Mouse (Mus musculus) neural tube, embryonic 12.5 days (tissue): ENCODE measurements at regions not wholly inside any gene's neighbourhood (a gene's known extent, or its start where the extent isn't known, plus 50 kb on each side); places are given as distances from the start of the nearest gene placed in this dataset.

Experiments
- ATAC-seq: fragments of 200-750 bp; cut with Nextera tagmentation; 2 replicates; pipeline ENCODE4 v1.8.0; 2017; ENCODE audit warnings: low read depth, mild to moderate bottlenecking, moderate TSS enrichment, moderate library complexity; ENCODE audit not compliant: low FRiP score
- H3K27ac ChIP-seq: fragments of 300-500 bp; sonication (generic); 2 replicates; pipeline ENCODE4 v1.5.1; 2016
- H3K27me3 ChIP-seq: fragments of 300-500 bp; sonication (generic); replicated peaks from 2 replicates; pipeline ENCODE4 v1.6.1; 2016; ENCODE audit warnings: mild to moderate bottlenecking
- H3K36me3 ChIP-seq: fragments of 300-500 bp; sonication (generic); 2 replicates; pipeline ENCODE4 v1.6.1; 2016; ENCODE audit warnings: mild to moderate bottlenecking
- H3K4me1 ChIP-seq: fragments of 300-500 bp; sonication (generic); 2 replicates; pipeline ENCODE4 v1.6.1; 2016
- H3K4me2 ChIP-seq: fragments of 300-500 bp; sonication (generic); replicated peaks from 2 replicates; pipeline ENCODE4 v1.6.1; 2016; ENCODE audit warnings: mild to moderate bottlenecking
- H3K4me3 ChIP-seq: fragments of 300-500 bp; sonication (generic); 2 replicates; pipeline ENCODE4 v1.5.1; 2016
- H3K9ac ChIP-seq: fragments of 300-500 bp; sonication (generic); 2 replicates; pipeline ENCODE4 v1.6.1; 2016; ENCODE audit warnings: mild to moderate bottlenecking
- H3K9me3 ChIP-seq: fragments of 300-500 bp; sonication (generic); 2 replicates; pipeline ENCODE4 v1.6.1; 2016; ENCODE audit warnings: mild to moderate bottlenecking
- WGBS: fragments of 180-500 bp; shearing (Covaris S2); methylation state at CpG from one replicate; pipeline ENCODE4 v1.1.7; 2016; 5-methylcytosine and 5-hydroxymethylcytosine counted together

DNA sequence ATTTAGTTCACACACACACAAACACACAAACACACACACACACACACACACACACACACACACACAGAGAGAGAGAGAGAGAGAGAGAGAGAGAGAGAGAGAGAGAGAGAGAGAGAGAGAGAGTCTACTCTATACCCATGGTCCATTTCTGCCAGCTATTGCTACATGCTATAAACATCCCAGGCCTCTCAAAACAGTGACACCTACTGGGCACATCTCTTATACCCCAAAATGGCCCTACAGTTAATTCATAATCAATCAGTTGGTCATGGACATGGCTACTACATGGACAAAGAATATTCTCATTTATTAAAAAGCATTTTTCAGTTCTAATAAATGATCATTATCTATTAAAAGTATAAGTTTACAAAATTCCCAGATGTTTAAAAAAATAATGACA, 236.8 kb upstream of the Robo2 start:
- no peak for ATAC-seq
- no peaks in the 10 kb centered on the region for H3K27me3 ChIP-seq
- H3K4me3 ChIP-seq: no peak overlapping the region
- no peaks in the 10 kb centered on the region for H3K9me3 ChIP-seq
- no peaks in the 10 kb centered on the region for H3K4me1 ChIP-seq
- no peaks in the 10 kb centered on the region for H3K36me3 ChIP-seq
- H3K27ac ChIP-seq: no peak overlapping the region
- no peak overlapping the region for H3K9ac ChIP-seq
- no peak overlapping the region for H3K4me2 ChIP-seq

DNA sequence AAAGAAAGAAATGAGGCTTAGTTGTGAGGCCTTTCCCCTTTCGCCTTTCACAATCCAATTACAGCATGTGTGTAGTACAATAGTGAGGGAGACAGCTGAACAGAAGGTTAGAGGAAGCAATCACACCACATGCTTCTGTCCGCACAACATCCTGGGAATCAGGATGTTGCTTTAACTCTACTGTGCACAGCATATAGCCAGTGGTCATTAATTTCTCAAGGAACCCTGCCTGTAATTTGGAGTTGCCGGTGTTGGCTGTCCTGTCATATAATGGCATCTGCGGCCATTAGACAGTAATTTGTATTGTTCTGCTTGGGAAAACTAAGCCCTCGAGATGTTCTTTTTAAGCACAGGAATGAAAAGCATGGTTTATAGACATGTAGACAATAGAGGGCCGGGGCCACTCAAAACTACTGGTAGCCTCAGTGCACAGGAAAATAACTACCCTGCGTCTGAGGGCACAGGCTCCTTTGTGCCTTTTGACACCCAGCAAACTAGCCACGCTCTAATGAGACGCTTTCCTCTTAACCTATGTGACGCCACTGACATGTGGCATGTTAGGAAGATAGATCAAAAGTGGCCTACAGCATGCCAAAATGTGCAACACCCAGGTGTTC, 233.2 kb upstream of the Robo2 start:
- Histone ChIP-seq H3K27me3 (no peaks in the 10 kb centered on the region), H3K9me3 (no peaks in the 10 kb centered on the region), H3K4me2 (no peak overlapping the region), H3K4me1 (no peaks in the 10 kb centered on the region), H3K4me3 (no peak overlapping the region), H3K27ac (no peak overlapping the region), H3K36me3 (no peaks in the 10 kb centered on the region), H3K9ac (no peak overlapping the region)
- ATAC-seq: no peak
- WGBS: 26% methylated on average over 10 of the region's 10 CpGs

DNA sequence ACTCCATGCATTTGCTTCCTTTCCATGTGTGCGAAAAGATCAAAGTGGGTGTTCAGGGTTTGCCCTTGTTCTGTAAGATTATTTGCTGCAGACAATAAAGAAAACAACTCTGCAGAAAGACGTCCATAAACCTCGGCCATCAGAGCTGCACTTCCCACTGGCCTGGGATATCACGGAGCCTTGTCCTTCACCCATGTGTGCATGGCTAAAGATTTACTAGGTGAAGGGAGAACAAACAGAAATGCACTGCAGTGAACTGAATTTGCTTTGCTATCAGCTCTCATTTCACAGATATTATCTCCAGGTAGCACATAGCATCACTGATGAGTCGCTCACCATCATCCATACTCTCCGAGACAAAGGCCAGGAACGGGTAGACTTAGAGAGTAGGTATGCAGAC, 228.2 kb upstream of the Robo2 start:
- H3K27ac ChIP-seq: no peak overlapping the region
- H3K9ac ChIP-seq: no peak overlapping the region
- H3K9me3 ChIP-seq: no peaks in the 10 kb centered on the region
- no peaks in the 10 kb centered on the region for H3K36me3 ChIP-seq
- H3K27me3 ChIP-seq: no peaks in the 10 kb centered on the region
- no peak overlapping the region for H3K4me3 ChIP-seq
- no peak overlapping the region for H3K4me2 ChIP-seq
- 78% methylated on average over 7 of the region's 7 CpGs for WGBS
- no peaks in the 10 kb centered on the region for H3K4me1 ChIP-seq
- ATAC-seq: no peak

DNA sequence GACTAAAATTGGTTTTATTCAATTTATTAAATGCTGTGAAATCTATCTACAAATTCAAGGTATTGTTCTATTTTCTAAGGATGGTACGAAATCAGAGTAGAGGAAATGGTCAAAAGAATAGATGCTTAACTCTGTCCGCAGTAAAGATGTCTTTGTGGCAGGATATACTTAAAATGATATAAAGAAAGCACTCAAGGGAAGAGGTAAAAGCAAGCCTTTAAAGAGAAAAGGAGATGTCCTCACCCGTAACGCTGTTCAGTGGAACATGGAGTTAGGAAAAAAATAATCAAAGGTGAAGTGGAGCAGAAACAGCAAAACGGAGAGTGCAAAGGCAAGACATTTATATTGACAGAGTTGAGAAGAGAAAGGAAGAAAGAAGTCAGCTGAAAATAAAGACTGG, 226.0 kb upstream of the Robo2 start:
- H3K27ac ChIP-seq: no peak overlapping the region
- no peak for ATAC-seq
- no peaks in the 10 kb centered on the region for H3K4me1 ChIP-seq
- no peak overlapping the region for H3K4me2 ChIP-seq
- H3K4me3 ChIP-seq: no peak overlapping the region
- no peaks in the 10 kb centered on the region for H3K36me3 ChIP-seq
- WGBS: 62% methylated on average over 5 of the region's 5 CpGs
- no peaks in the 10 kb centered on the region for H3K9me3 ChIP-seq
- H3K9ac ChIP-seq: no peak overlapping the region
- no peaks in the 10 kb centered on the region for H3K27me3 ChIP-seq

DNA sequence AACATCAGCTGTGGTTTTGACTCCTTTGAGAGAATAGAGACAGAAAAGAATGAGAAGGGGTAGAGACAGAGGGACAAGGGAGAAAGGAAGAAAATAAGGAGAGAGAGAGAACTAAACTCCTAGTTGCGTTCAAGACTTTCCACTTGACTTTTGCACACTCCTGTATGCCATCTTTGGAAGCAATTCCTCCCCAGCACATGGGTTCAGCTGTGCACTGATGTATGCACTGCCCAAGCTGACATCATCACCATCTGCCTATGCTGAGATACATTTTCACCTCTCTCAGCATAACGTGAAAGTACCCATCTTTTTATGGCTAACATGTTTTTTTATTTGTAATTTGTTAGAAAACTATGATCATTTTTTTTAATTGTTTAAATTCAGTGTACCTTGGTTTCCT, 214.2 kb upstream of the Robo2 start:
- no peak for ATAC-seq

DNA sequence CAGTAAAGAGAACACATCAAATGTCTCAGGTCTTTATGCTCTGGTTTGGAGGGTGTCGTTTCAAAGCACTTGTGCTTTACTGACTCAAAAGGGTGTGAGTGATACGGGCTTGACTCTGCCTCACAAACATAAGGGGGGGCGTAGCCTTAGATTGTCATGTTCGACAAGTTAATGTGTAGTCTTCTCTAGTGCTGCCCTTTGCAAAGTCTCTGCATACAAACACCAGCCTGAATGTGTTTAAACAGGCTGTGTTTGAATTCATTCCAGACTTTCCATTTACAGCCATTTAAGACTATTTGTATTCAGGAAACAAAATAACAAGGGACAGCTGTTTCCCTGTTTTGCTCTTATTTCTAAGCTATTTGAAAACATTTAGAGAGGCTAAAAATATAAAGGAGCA, 200.4 kb upstream of the Robo2 start:
- H3K9ac ChIP-seq: no peak overlapping the region
- H3K36me3 ChIP-seq: no peaks in the 10 kb centered on the region
- H3K9me3 ChIP-seq: no peaks in the 10 kb centered on the region
- H3K4me1 ChIP-seq: no peaks in the 10 kb centered on the region
- H3K27me3 ChIP-seq: no peaks in the 10 kb centered on the region
- no peak overlapping the region for H3K4me3 ChIP-seq
- ATAC-seq: no peak
- WGBS: 46% methylated on average over 4 of the region's 4 CpGs
- no peak overlapping the region for H3K27ac ChIP-seq
- H3K4me2 ChIP-seq: no peak overlapping the region

More for the DNA sequence above, 214.2 kb upstream of the Robo2 start:
- 72% methylated on average over 2 of the region's 2 CpGs for WGBS
- Histone ChIP-seq H3K4me3 (no peak overlapping the region), H3K9ac (no peak overlapping the region), H3K36me3 (no peaks in the 10 kb centered on the region), H3K27me3 (no peaks in the 10 kb centered on the region), H3K9me3 (no peaks in the 10 kb centered on the region), H3K4me1 (no peaks in the 10 kb centered on the region), H3K4me2 (no peak overlapping the region), H3K27ac (no peak overlapping the region)

DNA sequence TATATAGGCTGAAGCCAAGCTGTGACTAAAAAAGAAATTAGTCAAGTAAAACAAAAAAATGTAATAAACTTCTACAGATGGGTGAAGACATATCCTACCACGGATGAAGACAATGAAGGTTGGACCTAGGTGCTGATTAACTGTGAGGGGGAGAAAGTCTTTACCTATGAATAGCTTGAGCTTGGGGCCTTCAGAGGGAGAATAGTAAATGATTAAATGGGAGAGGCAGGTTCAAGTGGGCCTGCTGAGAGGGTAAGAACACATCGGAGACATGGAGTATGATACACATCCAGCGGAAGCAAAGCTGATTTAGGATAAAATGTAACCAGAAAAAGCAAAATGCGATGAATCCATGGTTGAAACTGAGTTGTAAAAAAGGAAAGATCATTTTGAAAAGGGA, 197.9 kb upstream of the Robo2 start:
- no peak overlapping the region for H3K27ac ChIP-seq
- ATAC-seq: no peak
- no peak overlapping the region for H3K9ac ChIP-seq
- no peaks in the 10 kb centered on the region for H3K27me3 ChIP-seq
- WGBS: 73% methylated on average over 4 of the region's 4 CpGs
- H3K4me3 ChIP-seq: no peak overlapping the region
- H3K9me3 ChIP-seq: no peaks in the 10 kb centered on the region
- no peak overlapping the region for H3K4me2 ChIP-seq
- no peaks in the 10 kb centered on the region for H3K4me1 ChIP-seq
- no peaks in the 10 kb centered on the region for H3K36me3 ChIP-seq

DNA sequence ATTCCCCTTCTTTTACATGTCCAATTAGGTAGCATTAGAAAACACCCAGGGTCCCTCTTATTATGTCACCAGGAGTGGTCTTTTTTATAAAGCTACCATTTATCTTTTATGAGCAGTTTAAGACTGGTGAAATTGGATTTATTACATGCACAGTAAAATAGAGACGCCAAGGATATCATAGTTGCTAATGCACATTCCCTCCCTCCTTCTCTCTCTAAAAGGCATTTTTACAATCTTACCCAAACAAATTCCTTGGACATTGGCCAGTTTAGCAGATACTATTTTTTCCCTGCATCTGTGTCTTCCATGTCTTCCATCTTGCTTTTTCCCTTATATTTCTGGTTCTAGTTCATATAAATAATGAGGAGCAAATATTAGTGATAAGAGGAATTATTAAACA, 186.7 kb upstream of the Robo2 start:
- Histone ChIP-seq H3K27ac (no peak overlapping the region), H3K4me1 (no peaks in the 10 kb centered on the region), H3K9me3 (no peaks in the 10 kb centered on the region), H3K9ac (no peak overlapping the region), H3K36me3 (no peaks in the 10 kb centered on the region), H3K27me3 (no peaks in the 10 kb centered on the region), H3K4me3 (no peak overlapping the region), H3K4me2 (no peak overlapping the region)
- 64% methylated on average over 1 of the region's 1 CpGs for WGBS
- no peak for ATAC-seq

DNA sequence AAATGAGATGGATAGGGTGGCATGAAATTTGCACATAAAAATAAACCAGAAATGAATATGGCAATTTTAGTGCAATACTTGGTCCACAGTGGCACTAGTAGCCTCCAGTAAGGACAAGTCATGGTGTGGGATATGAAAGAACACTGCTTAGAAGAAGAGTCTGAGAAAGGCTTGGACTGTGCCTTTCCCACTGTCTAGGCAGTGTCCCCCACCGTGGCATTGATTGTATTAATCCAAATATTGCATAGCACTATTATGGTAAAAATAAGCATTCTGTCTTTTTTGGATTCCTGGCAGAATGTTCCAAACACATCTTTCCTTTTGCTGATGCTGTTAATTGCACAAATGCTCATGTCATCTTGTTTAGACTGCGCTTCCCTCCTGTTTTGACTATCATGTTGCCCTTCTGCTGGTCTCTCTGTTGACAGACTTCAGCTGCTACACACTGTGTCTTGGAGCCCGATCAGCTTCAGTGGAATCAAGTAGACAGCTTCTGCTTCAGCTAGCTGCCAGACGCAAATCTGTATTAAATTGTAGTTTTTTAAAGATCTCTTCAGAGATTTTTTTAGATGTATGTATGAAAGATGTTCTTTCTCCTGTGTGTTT, 186.2 kb upstream of the Robo2 start:
- Histone ChIP-seq H3K4me1 (no peaks in the 10 kb centered on the region), H3K4me3 (no peak overlapping the region), H3K4me2 (no peak overlapping the region), H3K27ac (no peak overlapping the region), H3K27me3 (no peaks in the 10 kb centered on the region), H3K36me3 (no peaks in the 10 kb centered on the region), H3K9me3 (no peaks in the 10 kb centered on the region), H3K9ac (no peak overlapping the region)
- WGBS: 83% methylated on average over 4 of the region's 4 CpGs
- no peak for ATAC-seq

DNA sequence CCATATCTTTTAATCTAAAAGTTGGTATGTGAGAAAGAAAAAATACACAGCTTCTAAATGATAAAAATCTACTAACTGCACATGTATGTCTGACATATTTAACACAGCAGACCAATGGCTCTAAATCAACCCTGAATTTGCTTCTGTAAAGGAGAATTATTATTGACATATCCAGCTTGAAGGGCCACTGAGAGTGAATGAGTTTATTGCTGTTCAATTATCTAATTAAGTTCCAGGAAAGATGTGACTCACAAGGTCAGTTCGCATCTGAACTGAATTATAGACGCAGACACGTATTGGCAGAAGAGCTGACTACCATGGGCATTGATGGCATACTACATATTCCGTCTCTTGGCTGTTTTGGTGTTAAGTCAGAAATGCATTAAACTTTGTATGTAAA, 180.3 kb upstream of the Robo2 start:
- H3K27ac ChIP-seq: no peak overlapping the region
- ATAC-seq: no peak
- no peaks in the 10 kb centered on the region for H3K4me1 ChIP-seq
- WGBS: 85% methylated on average over 4 of the region's 4 CpGs
- H3K27me3 ChIP-seq: no peaks in the 10 kb centered on the region
- H3K9ac ChIP-seq: no peak overlapping the region
- H3K9me3 ChIP-seq: no peaks in the 10 kb centered on the region
- H3K4me3 ChIP-seq: no peak overlapping the region
- no peaks in the 10 kb centered on the region for H3K36me3 ChIP-seq
- no peak overlapping the region for H3K4me2 ChIP-seq

DNA sequence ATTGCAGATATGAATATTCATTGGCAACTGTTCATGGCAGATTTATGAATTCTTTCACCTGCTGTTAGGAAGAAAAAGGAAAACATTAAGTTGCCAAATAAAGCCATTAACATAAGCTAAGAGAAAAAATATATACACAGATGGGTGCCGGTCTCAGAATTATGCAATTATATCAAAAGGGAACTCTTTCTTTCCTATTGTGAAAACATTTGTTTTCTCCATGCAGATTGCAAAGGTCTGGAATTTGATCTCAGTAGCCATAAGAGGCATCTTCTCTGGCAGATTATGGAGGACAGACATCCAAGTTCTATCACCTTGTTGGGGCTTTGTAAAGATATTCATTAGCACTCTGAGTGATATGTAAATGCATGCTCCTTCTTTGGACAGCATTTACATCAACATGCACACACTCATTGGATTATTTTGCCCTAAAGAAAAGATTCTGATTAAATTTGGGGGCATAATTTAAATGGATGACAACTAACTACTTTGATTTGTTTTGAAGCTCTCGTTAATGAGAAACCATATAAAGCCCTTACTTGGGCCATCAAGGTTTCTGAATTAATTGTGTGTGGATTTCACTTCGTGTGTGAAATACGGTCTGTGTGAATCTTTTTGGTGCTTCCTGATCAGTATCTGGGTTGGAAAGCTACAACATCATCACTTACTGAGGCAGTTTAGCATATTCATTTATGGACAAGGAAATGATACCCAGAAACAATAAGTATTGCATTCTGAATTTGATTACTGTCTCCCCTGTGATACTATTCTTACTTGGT, 171.2 kb upstream of the Robo2 start:
- H3K9me3 ChIP-seq: no peaks in the 10 kb centered on the region
- H3K9ac ChIP-seq: no peak overlapping the region
- ATAC-seq: no peak
- no peak overlapping the region for H3K4me2 ChIP-seq
- no peak overlapping the region for H3K27ac ChIP-seq
- no peaks in the 10 kb centered on the region for H3K4me1 ChIP-seq
- WGBS: 79% methylated on average over 4 of the region's 4 CpGs
- no peaks in the 10 kb centered on the region for H3K27me3 ChIP-seq
- no peaks in the 10 kb centered on the region for H3K36me3 ChIP-seq
- H3K4me3 ChIP-seq: no peak overlapping the region

DNA sequence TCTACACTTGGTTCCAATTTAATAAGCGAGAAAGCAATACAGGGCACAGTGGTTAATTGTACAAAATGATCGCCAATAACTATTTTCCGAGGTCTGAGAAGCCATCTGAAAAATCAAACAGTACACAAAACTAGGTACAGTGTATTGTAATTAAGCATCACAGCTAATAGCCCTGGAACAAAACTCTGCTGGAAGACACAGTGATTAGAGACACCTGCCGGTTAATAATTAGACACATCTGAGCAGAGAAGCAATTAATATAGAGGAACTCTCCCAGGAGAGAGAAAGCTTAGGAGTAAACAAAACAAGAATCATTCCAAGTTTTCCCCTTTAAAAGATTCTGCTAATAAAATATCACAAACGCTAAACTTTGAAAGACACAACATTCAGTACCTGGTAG, 136.7 kb upstream of the Robo2 start:
- no peaks in the 10 kb centered on the region for H3K4me1 ChIP-seq
- H3K4me3 ChIP-seq: no peak overlapping the region
- H3K4me2 ChIP-seq: no peak overlapping the region
- no peaks in the 10 kb centered on the region for H3K27me3 ChIP-seq
- H3K36me3 ChIP-seq: no peaks in the 10 kb centered on the region
- H3K27ac ChIP-seq: no peak overlapping the region
- no peak overlapping the region for H3K9ac ChIP-seq
- no peaks in the 10 kb centered on the region for H3K9me3 ChIP-seq
- 85% methylated on average over 5 of the region's 5 CpGs for WGBS
- no peak for ATAC-seq

DNA sequence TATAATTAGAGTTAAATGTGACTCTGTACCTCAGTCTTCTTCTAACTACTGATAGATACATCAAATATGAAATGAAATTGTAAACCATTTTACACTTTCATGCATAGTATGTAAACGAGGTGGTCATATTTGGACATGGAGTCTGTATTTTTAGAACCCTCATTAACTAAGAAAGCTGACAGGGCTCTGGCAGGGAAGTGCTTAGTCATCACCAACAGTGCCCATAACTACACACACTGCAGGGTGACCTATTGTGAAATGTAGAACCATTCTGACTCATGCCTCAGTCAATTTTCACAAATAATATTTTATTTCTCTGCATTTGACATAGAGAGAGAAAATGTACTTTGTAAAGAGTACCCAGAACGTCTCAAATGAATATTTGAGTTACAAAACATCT, 118.9 kb upstream of the Robo2 start:
- no peak overlapping the region for H3K9ac ChIP-seq
- no peaks in the 10 kb centered on the region for H3K36me3 ChIP-seq
- ATAC-seq: no peak
- whole genome bisulfite sequencing: 70% methylated on average over 2 of the region's 2 CpGs
- H3K4me1 ChIP-seq: no peaks in the 10 kb centered on the region
- H3K4me3 ChIP-seq: no peak overlapping the region
- no peaks in the 10 kb centered on the region for H3K9me3 ChIP-seq
- H3K27me3 ChIP-seq: no peaks in the 10 kb centered on the region
- no peak overlapping the region for H3K27ac ChIP-seq
- H3K4me2 ChIP-seq: no peak overlapping the region
